Mouse (Mus musculus): ENCODE measurements around the gene Rora. TPM values are rescaled to one million over a fixed set of nuclear protein-coding genes. Genes with fewer than 3 reads are reported as not detected.

The Rora gene
- polyA plus RNA-seq, 1 experiment from 2014 or later: 6.5 TPM

DNA sequence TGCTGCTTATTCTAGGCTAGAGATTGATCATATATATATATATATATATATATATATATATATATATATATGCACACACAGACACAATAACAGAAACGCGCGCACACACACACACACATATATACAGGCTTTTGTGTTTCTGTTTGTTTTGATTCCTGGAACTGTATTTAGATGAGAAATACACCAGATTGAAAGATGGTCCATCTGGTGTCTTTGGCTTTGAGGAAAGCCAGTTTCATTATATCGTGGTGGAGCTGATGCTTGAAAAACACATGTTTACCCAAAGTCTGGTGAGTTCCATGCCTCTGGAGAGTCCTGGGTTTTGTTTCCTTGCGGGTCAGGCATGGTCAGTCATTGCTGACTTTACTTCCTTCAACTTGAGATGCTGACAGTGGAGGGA is 169.7 kb downstream of the Rora start:
- H3K9ac ChIP-seq (ENCODE audit: low read depth, low read length): no peak overlapping the region
- no peak for ATAC-seq (replicated peaks; ENCODE audit: insufficient number of reproducible peaks, low FRiP score, low TSS enrichment)
- no peak overlapping the region for H3K4me3 ChIP-seq (ENCODE audit: low read depth, low read length)
- H3K27ac ChIP-seq (ENCODE audit: low read depth, low read length): no peak overlapping the region
- no peaks in the 10 kb centered on the region for H3K36me3 ChIP-seq (ENCODE audit: control insufficient read depth, insufficient read depth, low read length)
- H3K4me2 ChIP-seq: no peak overlapping the region
- H3K27me3 ChIP-seq (ENCODE audit: control insufficient read depth, insufficient read depth, low read length): no peaks in the 10 kb centered on the region
- H3K4me1 ChIP-seq (ENCODE audit: control insufficient read depth, insufficient read depth, low read length): no peaks in the 10 kb centered on the region
- no peaks in the 10 kb centered on the region for H3K9me3 ChIP-seq (replicated peaks; ENCODE audit: control insufficient read depth, low read length)
- 93% methylated on average over 5 of the region's 5 CpGs for WGBS (ENCODE audit: insufficient replicate concordance)

DNA sequence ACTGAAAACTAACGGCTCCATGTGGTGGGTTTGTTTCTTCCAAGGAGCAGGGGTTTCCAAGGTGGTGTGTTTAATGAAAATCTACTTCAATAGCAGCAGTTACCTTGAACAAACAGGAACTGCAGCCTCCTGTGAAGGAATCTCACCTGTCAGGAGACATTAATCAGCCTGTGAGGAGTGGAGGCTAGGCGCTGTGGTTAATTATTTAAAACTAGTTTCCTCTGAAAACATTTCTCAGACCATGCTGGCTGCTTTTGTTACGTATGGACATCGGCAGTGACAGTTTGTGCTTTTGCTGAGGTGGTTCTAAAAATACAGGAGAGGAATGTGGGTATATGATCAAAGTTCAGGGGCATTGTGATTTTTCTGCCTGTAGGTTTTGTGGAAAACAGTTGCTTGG is 171.5 kb downstream of the Rora start:
- no peak for ATAC-seq (replicated peaks; ENCODE audit: insufficient number of reproducible peaks, low FRiP score, low TSS enrichment)
- Histone ChIP-seq H3K27me3 (ENCODE audit: control insufficient read depth, insufficient read depth, low read length) (no peaks in the 10 kb centered on the region), H3K36me3 (ENCODE audit: control insufficient read depth, insufficient read depth, low read length) (no peaks in the 10 kb centered on the region), H3K4me3 (ENCODE audit: low read depth, low read length) (no peak overlapping the region), H3K9ac (ENCODE audit: low read depth, low read length) (no peak overlapping the region), H3K27ac (ENCODE audit: low read depth, low read length) (no peak overlapping the region), H3K4me2 (no peak overlapping the region), H3K9me3 (replicated peaks; ENCODE audit: control insufficient read depth, low read length) (no peaks in the 10 kb centered on the region), H3K4me1 (ENCODE audit: control insufficient read depth, insufficient read depth, low read length) (no peaks in the 10 kb centered on the region)
- WGBS (ENCODE audit: insufficient replicate concordance): 66% methylated on average over 4 of the region's 4 CpGs

DNA sequence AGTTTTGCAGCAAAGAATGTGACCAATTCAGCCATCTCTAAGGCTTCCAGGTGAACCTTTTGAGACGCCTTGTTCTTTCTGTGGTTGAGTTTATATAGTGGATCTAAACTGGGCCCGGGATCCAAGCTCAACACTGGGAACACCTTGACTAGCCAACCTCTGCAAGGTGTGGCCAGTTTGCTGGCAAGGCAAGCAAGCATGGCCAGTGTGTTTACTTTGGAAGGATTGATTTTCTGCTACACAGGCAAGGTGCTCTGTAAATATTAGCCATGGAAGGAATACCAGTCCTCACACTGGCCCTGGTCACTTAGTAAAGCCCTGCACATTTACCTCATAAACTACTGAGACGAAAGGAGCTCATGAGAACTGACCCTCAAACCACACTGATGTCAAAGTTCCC is 172.3 kb downstream of the Rora start:
- Histone ChIP-seq H3K4me3 (ENCODE audit: low read depth, low read length) (no peak overlapping the region), H3K4me1 (ENCODE audit: control insufficient read depth, insufficient read depth, low read length) (no peaks in the 10 kb centered on the region), H3K27me3 (ENCODE audit: control insufficient read depth, insufficient read depth, low read length) (no peaks in the 10 kb centered on the region), H3K4me2 (no peak overlapping the region), H3K9me3 (replicated peaks; ENCODE audit: control insufficient read depth, low read length) (no peaks in the 10 kb centered on the region), H3K27ac (ENCODE audit: low read depth, low read length) (no peak overlapping the region), H3K9ac (ENCODE audit: low read depth, low read length) (no peak overlapping the region), H3K36me3 (ENCODE audit: control insufficient read depth, insufficient read depth, low read length) (no peaks in the 10 kb centered on the region)
- 82% methylated on average over 3 of the region's 3 CpGs for WGBS (ENCODE audit: insufficient replicate concordance)
- ATAC-seq (replicated peaks; ENCODE audit: insufficient number of reproducible peaks, low FRiP score, low TSS enrichment): no peak

DNA sequence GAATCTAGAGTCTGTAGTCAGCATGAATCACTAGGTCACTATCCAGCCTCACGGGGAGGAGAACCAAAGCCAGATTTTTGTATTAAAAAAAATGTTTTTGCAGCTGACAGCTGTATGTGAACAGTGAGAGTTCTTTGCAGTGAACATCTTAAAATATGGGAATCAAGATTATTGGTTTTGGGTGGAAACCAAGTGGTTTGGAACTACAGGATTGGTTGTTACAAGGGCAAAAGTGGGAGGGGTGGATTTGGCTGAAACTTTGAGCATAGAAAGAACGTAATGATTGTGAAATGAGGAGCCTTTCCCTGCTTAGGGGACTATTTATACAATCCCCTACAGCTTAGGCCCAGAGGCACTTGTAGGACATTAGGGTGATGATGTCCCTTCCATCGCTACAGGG is 173.9 kb downstream of the Rora start:
- H3K36me3 ChIP-seq (ENCODE audit: control insufficient read depth, insufficient read depth, low read length): no peaks in the 10 kb centered on the region
- 71% methylated on average over 3 of the region's 3 CpGs for WGBS (ENCODE audit: insufficient replicate concordance)
- no peak overlapping the region for H3K4me3 ChIP-seq (ENCODE audit: low read depth, low read length)
- no peak overlapping the region for H3K27ac ChIP-seq (ENCODE audit: low read depth, low read length)
- H3K9ac ChIP-seq (ENCODE audit: low read depth, low read length): no peak overlapping the region
- no peak for ATAC-seq (replicated peaks; ENCODE audit: insufficient number of reproducible peaks, low FRiP score, low TSS enrichment)
- no peaks in the 10 kb centered on the region for H3K9me3 ChIP-seq (replicated peaks; ENCODE audit: control insufficient read depth, low read length)
- H3K27me3 ChIP-seq (ENCODE audit: control insufficient read depth, insufficient read depth, low read length): no peaks in the 10 kb centered on the region
- H3K4me2 ChIP-seq: no peak overlapping the region
- no peaks in the 10 kb centered on the region for H3K4me1 ChIP-seq (ENCODE audit: control insufficient read depth, insufficient read depth, low read length)

DNA sequence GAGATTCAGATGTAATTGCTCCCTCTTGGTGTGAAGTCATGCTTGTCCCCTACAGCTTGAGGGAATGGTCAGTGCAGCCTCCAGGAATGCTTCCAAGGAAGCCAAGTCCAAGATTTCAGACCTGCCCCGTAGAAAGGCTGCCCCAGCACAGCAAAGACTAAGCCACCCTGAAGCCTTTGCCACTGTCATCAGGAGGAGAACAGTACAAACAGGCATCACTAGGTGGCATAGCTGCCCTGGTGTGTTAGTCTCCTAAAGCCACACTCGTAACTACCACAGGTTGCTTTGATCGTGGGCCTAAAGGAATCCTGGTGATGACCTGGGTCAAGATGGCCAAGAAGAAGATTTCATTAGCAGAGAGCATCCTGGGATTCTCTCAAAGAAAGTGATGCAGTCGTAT is 176.3 kb downstream of the Rora start:
- H3K9ac ChIP-seq (ENCODE audit: low read depth, low read length): no peak overlapping the region
- WGBS (ENCODE audit: insufficient replicate concordance): 76% methylated on average over 4 of the region's 4 CpGs
- no peak for ATAC-seq (replicated peaks; ENCODE audit: insufficient number of reproducible peaks, low FRiP score, low TSS enrichment)

DNA sequence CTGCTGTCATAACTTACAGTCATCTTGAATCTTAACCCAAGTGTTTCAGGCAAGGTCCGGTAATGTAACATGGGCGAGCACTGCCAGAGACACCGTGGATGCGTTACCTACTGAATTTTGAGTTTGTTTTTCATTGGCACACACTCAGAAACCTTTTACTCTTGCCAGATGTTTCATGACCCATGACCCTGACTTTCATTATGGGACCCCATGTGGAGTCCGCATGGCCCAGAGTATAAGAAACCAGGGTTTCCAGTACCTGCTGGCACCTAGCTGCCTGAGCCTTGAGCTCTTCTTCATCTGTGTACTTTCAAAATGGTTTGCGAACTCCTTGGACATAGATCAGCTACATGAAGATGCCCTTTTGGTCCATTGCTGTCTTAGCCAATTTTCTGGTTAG is 179.7 kb downstream of the Rora start:
- Histone ChIP-seq H3K4me3 (ENCODE audit: low read depth, low read length) (no peak overlapping the region), H3K27me3 (ENCODE audit: control insufficient read depth, insufficient read depth, low read length) (no peaks in the 10 kb centered on the region), H3K4me2 (no peak overlapping the region), H3K9ac (ENCODE audit: low read depth, low read length) (no peak overlapping the region), H3K36me3 (ENCODE audit: control insufficient read depth, insufficient read depth, low read length) (no peaks in the 10 kb centered on the region), H3K4me1 (ENCODE audit: control insufficient read depth, insufficient read depth, low read length) (no peaks in the 10 kb centered on the region), H3K9me3 (replicated peaks; ENCODE audit: control insufficient read depth, low read length) (no peaks in the 10 kb centered on the region), H3K27ac (ENCODE audit: low read depth, low read length) (no peak overlapping the region)
- WGBS (ENCODE audit: insufficient replicate concordance): 87% methylated on average over 6 of the region's 6 CpGs
- ATAC-seq (replicated peaks; ENCODE audit: insufficient number of reproducible peaks, low FRiP score, low TSS enrichment): no peak

More for the DNA sequence above, 176.3 kb downstream of the Rora start:
- Histone ChIP-seq H3K4me3 (ENCODE audit: low read depth, low read length) (no peak overlapping the region), H3K36me3 (ENCODE audit: control insufficient read depth, insufficient read depth, low read length) (no peaks in the 10 kb centered on the region), H3K27ac (ENCODE audit: low read depth, low read length) (no peak overlapping the region), H3K9me3 (replicated peaks; ENCODE audit: control insufficient read depth, low read length) (no peaks in the 10 kb centered on the region), H3K27me3 (ENCODE audit: control insufficient read depth, insufficient read depth, low read length) (no peaks in the 10 kb centered on the region), H3K4me2 (no peak overlapping the region), H3K4me1 (ENCODE audit: control insufficient read depth, insufficient read depth, low read length) (no peaks in the 10 kb centered on the region)

DNA sequence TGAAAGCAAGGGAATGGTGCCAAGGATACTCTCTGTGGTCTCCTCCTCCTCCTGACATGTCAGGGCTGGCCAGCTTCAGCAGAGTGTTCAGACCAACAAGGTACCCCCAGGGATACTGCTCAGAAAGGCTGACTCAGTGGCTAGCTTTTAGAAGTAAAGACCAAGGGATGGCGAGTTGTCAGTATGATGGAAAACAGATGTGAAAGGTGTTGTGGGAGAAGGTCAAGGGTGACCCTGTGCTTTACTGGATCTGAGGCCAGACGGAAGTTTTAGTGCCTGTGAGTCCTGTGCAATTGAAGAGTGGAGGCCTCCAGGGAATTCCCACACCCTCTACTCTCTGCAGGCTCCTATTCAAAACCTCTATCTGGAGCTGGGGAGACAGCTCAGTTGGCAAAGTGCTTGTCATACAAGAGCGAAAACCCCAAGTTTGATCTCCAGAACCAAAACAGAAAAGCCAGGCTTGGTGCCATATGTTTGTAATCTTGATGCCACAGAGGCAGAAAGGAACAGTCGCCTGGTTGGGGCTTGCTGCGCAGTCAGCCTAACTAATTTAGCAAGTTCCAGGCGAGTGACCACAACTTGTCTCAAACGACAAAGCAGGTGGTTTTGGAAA is 181.6 kb downstream of the Rora start:
- no peak overlapping the region for H3K4me2 ChIP-seq
- H3K4me3 ChIP-seq (ENCODE audit: low read depth, low read length): no peak overlapping the region
- H3K4me1 ChIP-seq (ENCODE audit: control insufficient read depth, insufficient read depth, low read length): no peaks in the 10 kb centered on the region
- 62% methylated on average over 7 of the region's 7 CpGs for WGBS (ENCODE audit: insufficient replicate concordance)
- H3K9ac ChIP-seq (ENCODE audit: low read depth, low read length): no peak overlapping the region
- no peak overlapping the region for H3K27ac ChIP-seq (ENCODE audit: low read depth, low read length)
- no peaks in the 10 kb centered on the region for H3K36me3 ChIP-seq (ENCODE audit: control insufficient read depth, insufficient read depth, low read length)
- H3K27me3 ChIP-seq (ENCODE audit: control insufficient read depth, insufficient read depth, low read length): no peaks in the 10 kb centered on the region
- no peak for ATAC-seq (replicated peaks; ENCODE audit: insufficient number of reproducible peaks, low FRiP score, low TSS enrichment)
- no peaks in the 10 kb centered on the region for H3K9me3 ChIP-seq (replicated peaks; ENCODE audit: control insufficient read depth, low read length)

DNA sequence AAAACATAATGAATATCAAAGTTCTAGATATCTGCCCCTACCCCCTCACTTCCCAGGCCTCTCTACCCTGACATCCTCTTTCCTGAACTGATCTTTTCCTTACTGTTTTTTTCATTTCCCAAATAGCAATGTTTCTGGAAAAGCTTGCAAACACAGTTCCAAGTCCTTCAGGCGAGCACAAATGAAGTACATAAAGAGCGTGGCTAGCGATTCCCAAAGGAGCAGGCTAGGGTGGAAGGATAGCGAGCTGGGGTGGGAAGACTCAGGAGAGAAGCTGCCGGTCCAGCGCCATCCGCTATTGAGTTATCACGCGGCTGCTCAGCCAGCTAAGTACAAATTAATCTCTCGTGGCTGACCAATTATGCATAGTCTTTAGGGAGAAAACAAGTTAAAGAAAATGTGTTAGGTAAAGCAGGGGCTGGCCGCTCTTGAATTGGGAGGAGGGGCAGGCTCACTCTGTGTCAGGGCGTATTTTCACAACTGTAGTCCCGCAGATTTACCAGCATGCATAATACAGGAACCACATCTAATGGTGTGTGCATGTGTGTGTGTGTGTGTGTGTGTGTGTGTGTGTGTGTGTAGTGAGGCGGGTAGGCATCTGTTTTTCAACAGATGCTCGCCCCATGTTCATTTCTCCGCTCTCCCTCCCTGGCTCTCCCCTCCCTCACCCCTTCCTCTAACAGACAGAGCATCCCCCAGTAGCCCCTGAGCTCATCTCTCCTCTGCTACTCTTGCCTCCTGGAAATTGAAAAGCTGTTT is 188.7 kb downstream of the Rora start:
- no peaks in the 10 kb centered on the region for H3K9me3 ChIP-seq (replicated peaks; ENCODE audit: control insufficient read depth, low read length)
- no peaks in the 10 kb centered on the region for H3K36me3 ChIP-seq (ENCODE audit: control insufficient read depth, insufficient read depth, low read length)
- H3K27ac ChIP-seq (ENCODE audit: low read depth, low read length): no peak overlapping the region
- H3K4me2 ChIP-seq: no peak overlapping the region
- WGBS (ENCODE audit: insufficient replicate concordance): 80% methylated on average over 16 of the region's 16 CpGs
- no peaks in the 10 kb centered on the region for H3K27me3 ChIP-seq (ENCODE audit: control insufficient read depth, insufficient read depth, low read length)
- H3K4me3 ChIP-seq (ENCODE audit: low read depth, low read length): no peak overlapping the region
- no peak overlapping the region for H3K9ac ChIP-seq (ENCODE audit: low read depth, low read length)
- no peak for ATAC-seq (replicated peaks; ENCODE audit: insufficient number of reproducible peaks, low FRiP score, low TSS enrichment)
- no peaks in the 10 kb centered on the region for H3K4me1 ChIP-seq (ENCODE audit: control insufficient read depth, insufficient read depth, low read length)

DNA sequence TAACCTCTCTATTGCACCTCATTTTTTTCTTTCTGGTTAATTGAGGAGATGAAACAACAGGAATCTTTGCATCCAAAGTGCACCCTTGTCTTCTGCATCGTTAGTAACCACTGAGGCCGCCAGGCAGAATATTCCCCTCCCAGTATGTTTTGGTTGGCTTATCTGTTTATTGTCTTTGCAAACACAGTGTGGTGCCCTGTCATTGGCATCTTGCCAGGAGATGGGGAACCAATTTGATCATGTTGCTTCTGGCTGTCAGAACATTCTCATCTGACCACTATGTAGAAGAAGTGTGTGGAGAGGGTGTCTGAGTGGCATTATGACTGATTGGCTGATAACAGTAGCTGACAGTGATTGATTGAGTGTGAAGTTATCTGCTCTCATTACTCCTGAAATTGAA is 192.0 kb downstream of the Rora start:
- Histone ChIP-seq H3K4me3 (ENCODE audit: low read depth, low read length) (no peak overlapping the region), H3K27ac (ENCODE audit: low read depth, low read length) (no peak overlapping the region), H3K9me3 (replicated peaks; ENCODE audit: control insufficient read depth, low read length) (no peaks in the 10 kb centered on the region), H3K27me3 (ENCODE audit: control insufficient read depth, insufficient read depth, low read length) (no peaks in the 10 kb centered on the region), H3K4me1 (ENCODE audit: control insufficient read depth, insufficient read depth, low read length) (no peaks in the 10 kb centered on the region), H3K36me3 (ENCODE audit: control insufficient read depth, insufficient read depth, low read length) (no peaks in the 10 kb centered on the region), H3K9ac (ENCODE audit: low read depth, low read length) (no peak overlapping the region), H3K4me2 (no peak overlapping the region)
- WGBS (ENCODE audit: insufficient replicate concordance): 53% methylated on average over 2 of the region's 2 CpGs
- ATAC-seq (replicated peaks; ENCODE audit: insufficient number of reproducible peaks, low FRiP score, low TSS enrichment): no peak
